Mouse (Mus musculus): ENCODE measurements around the gene Cited4. TPM values are rescaled to one million over a fixed set of nuclear protein-coding genes. Genes with fewer than 3 reads are reported as not detected.
A peak's percentile ranks its signal among the peaks of the same experiment; 100 is the strongest.

The Cited4 gene
- polyA plus RNA-seq, 1 experiment from 2014 or later: 2.4 TPM

DNA sequence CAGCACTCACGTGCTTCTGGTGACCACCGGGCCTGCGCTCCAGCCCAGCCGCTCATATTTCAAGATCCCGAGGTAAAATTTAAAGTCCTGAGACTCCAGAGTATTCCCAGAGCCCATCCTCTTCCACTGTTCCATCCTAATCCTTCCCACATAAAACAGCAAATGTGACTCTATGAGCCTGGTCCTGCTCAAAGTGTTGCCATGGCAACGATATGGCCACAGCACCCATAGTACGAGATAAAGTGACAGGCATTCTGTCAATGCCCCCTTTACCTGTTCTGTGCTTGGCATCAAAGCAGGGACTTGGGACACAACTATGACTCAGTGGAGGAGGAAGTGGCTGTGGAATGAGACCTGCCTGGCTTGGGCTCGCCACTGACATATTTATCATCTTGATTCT lies 10.5 kb upstream of the Cited4 start:
- H3K4me1 ChIP-seq (ENCODE audit: control insufficient read depth, insufficient read depth, low read depth, low read length): no peaks in the 10 kb centered on the region

DNA sequence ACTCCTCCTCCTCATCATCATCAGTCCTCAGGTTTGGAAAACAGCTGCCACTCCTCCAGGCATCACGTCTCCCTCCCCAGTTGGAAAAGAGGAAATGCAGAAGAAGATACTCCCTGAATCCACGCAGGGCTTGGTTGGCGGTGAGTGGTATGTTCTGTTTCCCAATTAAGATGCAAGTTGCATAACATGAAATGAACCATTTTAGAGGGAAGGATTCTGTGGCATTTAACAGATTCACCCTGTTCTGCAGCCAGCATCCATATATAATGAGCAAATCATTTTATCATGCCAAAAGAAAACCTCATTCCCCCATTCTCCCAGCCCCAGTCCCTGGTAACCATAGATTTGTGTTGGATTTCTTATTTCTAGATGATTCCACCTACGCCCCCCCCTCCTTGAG lies 5.9 kb upstream of the Cited4 start:
- Histone ChIP-seq H3K9me3 (ENCODE audit: control insufficient read depth, low read length) (peaks cover 2% of the 10 kb centered on the region; the same call in 1 of the 2 replicates), H3K36me3 (ENCODE audit: control insufficient read depth, insufficient read depth, low read length) (no peaks in the 10 kb centered on the region), H3K4me1 (ENCODE audit: control insufficient read depth, insufficient read depth, low read depth, low read length) (no peaks in the 10 kb centered on the region; the same call in 1 of the 2 replicates), H3K27ac (ENCODE audit: low read depth, low read length) (no peak overlapping the region), H3K4me2 (ENCODE audit: low read length) (no peak overlapping the region), H3K9ac (ENCODE audit: low read depth, low read length) (no peak overlapping the region), H3K4me3 (ENCODE audit: low read length) (no peak overlapping the region), H3K27me3 (replicated peaks; ENCODE audit: control insufficient read depth, insufficient read depth, low read length) (0 out of 2 replicates have a peak, but pooled peaks cover 5% of the 10 kb centered on the region)
- WGBS: 64% methylated on average over 4 of the region's 4 CpGs
- ATAC-seq: no peak

More for the DNA sequence above, 10.5 kb upstream of the Cited4 start:
- Histone ChIP-seq H3K36me3 (ENCODE audit: control insufficient read depth, insufficient read depth, low read length) (no peaks in the 10 kb centered on the region), H3K9ac (ENCODE audit: low read depth, low read length) (no peak overlapping the region), H3K27ac (ENCODE audit: low read depth, low read length) (no peak overlapping the region), H3K27me3 (replicated peaks; ENCODE audit: control insufficient read depth, insufficient read depth, low read length) (no peaks in the 10 kb centered on the region), H3K4me3 (ENCODE audit: low read length) (no peak overlapping the region), H3K9me3 (ENCODE audit: control insufficient read depth, low read length) (peaks cover 2% of the 10 kb centered on the region; the same call in 1 of the 2 replicates), H3K4me2 (ENCODE audit: low read length) (no peak overlapping the region)
- ATAC-seq: peak; percentile 69
- 70% methylated on average over 8 of the region's 8 CpGs for WGBS

DNA sequence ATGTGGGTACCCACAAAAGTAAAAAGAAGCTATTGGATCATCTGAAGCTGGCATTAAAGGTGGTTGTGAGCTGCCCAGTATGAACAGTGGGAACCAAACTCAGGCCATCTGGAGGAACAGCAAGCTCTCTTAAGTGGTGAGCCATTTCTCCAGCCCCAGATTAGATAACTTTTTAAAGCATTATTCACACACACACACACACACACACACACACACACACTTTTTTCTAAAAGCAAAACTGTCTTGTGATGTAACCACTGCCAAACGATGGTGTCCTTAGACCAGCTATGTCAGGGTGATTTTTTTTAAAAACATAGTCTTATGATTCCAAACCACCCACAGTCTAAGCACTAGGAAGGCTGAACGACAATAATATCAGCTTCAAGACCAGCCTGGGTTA lies 1.8 kb upstream of the Cited4 start:
- Histone ChIP-seq H3K9ac (ENCODE audit: low read depth, low read length) (no peak overlapping the region), H3K9me3 (ENCODE audit: control insufficient read depth, low read length) (no peaks in the 10 kb centered on the region), H3K4me2 (ENCODE audit: low read length) (no peak overlapping the region), H3K4me3 (ENCODE audit: low read length) (no peak overlapping the region), H3K27ac (ENCODE audit: low read depth, low read length) (no peak overlapping the region), H3K4me1 (ENCODE audit: control insufficient read depth, insufficient read depth, low read depth, low read length) (peaks cover 8% of the 10 kb centered on the region), H3K27me3 (replicated peaks; ENCODE audit: control insufficient read depth, insufficient read depth, low read length) (peaks cover 17% of the 10 kb centered on the region), H3K36me3 (ENCODE audit: control insufficient read depth, insufficient read depth, low read length) (no peaks in the 10 kb centered on the region)
- no peak for ATAC-seq
- 79% methylated on average over 2 of the region's 2 CpGs for WGBS

DNA sequence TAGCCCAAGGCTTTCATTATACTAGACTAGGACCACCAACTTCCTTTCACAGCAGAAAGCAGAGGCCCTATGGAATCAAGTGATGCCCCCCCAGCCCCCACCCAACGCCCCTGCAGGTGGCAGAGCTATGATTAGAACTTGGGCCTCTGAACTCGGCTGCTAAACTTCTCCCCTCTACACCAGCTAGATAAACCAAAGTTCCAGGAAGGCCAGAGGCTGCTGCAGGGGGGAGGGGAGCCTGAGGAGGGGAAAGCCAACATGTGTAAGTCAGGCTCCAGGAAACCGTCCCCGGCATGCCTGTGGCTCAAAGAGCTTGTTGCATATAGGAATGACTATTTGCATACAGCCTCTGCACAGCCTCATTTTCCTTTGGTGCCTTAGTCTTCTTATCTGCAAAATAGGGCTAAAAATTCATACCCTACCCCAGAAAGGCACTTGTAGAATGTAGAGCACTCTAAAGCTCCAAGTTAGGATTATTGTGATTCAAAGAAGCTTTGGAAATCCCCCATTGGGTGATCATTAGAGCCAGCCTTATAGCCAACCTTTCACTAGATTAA lies 1.1 kb upstream of the Cited4 start:
- no peak overlapping the region for H3K4me2 ChIP-seq (ENCODE audit: low read length)
- H3K9ac ChIP-seq (ENCODE audit: low read depth, low read length): no peak overlapping the region
- H3K27me3 ChIP-seq (replicated peaks; ENCODE audit: control insufficient read depth, insufficient read depth, low read length): peaks cover 17% of the 10 kb centered on the region
- H3K4me1 ChIP-seq (ENCODE audit: control insufficient read depth, insufficient read depth, low read depth, low read length): peaks cover 8% of the 10 kb centered on the region
- H3K9me3 ChIP-seq (ENCODE audit: control insufficient read depth, low read length): no peaks in the 10 kb centered on the region
- no peaks in the 10 kb centered on the region for H3K36me3 ChIP-seq (ENCODE audit: control insufficient read depth, insufficient read depth, low read length)
- no peak for ATAC-seq
- H3K27ac ChIP-seq (ENCODE audit: low read depth, low read length): no peak overlapping the region
- no peak overlapping the region for H3K4me3 ChIP-seq (ENCODE audit: low read length)
- WGBS: 35% methylated on average over 4 of the region's 4 CpGs

- no peak for ATAC-seq
- Histone ChIP-seq H3K4me3 (ENCODE audit: low read length) (no peak overlapping the region), H3K4me2 (ENCODE audit: low read length) (no peak overlapping the region; the same call in 1 of the 2 replicates)
Observed at GRCm38 (mm10) chr4:120665782-120666181, 590 bp upstream of the Cited4 start.

GRCm38 (mm10) chr4:120667045-120667501 lies 701 bp downstream of the Cited4 start:
- H3K27ac ChIP-seq (ENCODE audit: low read depth, low read length): no peak overlapping the region
- H3K4me1 ChIP-seq (ENCODE audit: control insufficient read depth, insufficient read depth, low read depth, low read length): peaks cover 8% of the 10 kb centered on the region
- WGBS: under 1% methylated on average over 34 of the region's 50 CpGs

More at GRCm38 (mm10) chr4:120665782-120666181, 590 bp upstream of the Cited4 start:
- 49% methylated on average over 7 of the region's 7 CpGs for WGBS
- no peak overlapping the region for H3K27ac ChIP-seq (ENCODE audit: low read depth, low read length)
- no peaks in the 10 kb centered on the region for H3K36me3 ChIP-seq (ENCODE audit: control insufficient read depth, insufficient read depth, low read length)
- peaks cover 17% of the 10 kb centered on the region for H3K27me3 ChIP-seq (replicated peaks; ENCODE audit: control insufficient read depth, insufficient read depth, low read length)
- H3K9me3 ChIP-seq (ENCODE audit: control insufficient read depth, low read length): no peaks in the 10 kb centered on the region
- no peak overlapping the region for H3K9ac ChIP-seq (ENCODE audit: low read depth, low read length)
- peaks cover 8% of the 10 kb centered on the region for H3K4me1 ChIP-seq (ENCODE audit: control insufficient read depth, insufficient read depth, low read depth, low read length)

GRCm38 (mm10) chr4:120667555-120667954 lies 1.2 kb downstream of the Cited4 start:
- peak overlapping the region; percentile 100 for H3K4me2 ChIP-seq (ENCODE audit: low read length)
- WGBS: 18% methylated on average over 10 of the region's 10 CpGs
- H3K4me1 ChIP-seq (ENCODE audit: control insufficient read depth, insufficient read depth, low read depth, low read length): peaks cover 8% of the 10 kb centered on the region
- H3K36me3 ChIP-seq (ENCODE audit: control insufficient read depth, insufficient read depth, low read length): no peaks in the 10 kb centered on the region
- peak overlapping the region; percentile 61 for H3K4me3 ChIP-seq (ENCODE audit: low read length)
- H3K27ac ChIP-seq (ENCODE audit: low read depth, low read length): no peak overlapping the region
- peak overlapping the region; percentile 69 for H3K9ac ChIP-seq (ENCODE audit: low read depth, low read length)
- H3K9me3 ChIP-seq (ENCODE audit: control insufficient read depth, low read length): no peaks in the 10 kb centered on the region
- peaks cover 17% of the 10 kb centered on the region for H3K27me3 ChIP-seq (replicated peaks; ENCODE audit: control insufficient read depth, insufficient read depth, low read length)
- ATAC-seq: no peak

More at GRCm38 (mm10) chr4:120667045-120667501, 701 bp downstream of the Cited4 start:
- Histone ChIP-seq H3K4me3 (ENCODE audit: low read length) (peak overlapping the region; percentile 61), H3K9ac (ENCODE audit: low read depth, low read length) (peak overlapping the region; percentile 69), H3K9me3 (ENCODE audit: control insufficient read depth, low read length) (no peaks in the 10 kb centered on the region), H3K4me2 (ENCODE audit: low read length) (peak overlapping the region; percentile 100), H3K27me3 (replicated peaks; ENCODE audit: control insufficient read depth, insufficient read depth, low read length) (peaks cover 17% of the 10 kb centered on the region), H3K36me3 (ENCODE audit: control insufficient read depth, insufficient read depth, low read length) (no peaks in the 10 kb centered on the region)
- ATAC-seq: peak; percentile 59

- peaks cover 8% of the 10 kb centered on the region for H3K4me1 ChIP-seq (ENCODE audit: control insufficient read depth, insufficient read depth, low read depth, low read length)
- no peaks in the 10 kb centered on the region for H3K9me3 ChIP-seq (ENCODE audit: control insufficient read depth, low read length)
- H3K36me3 ChIP-seq (ENCODE audit: control insufficient read depth, insufficient read depth, low read length): no peaks in the 10 kb centered on the region
- no peak overlapping the region for H3K9ac ChIP-seq (ENCODE audit: low read depth, low read length)
- WGBS: 95% methylated on average over 4 of the region's 4 CpGs
- H3K4me2 ChIP-seq (ENCODE audit: low read length): no peak overlapping the region
- peaks cover 17% of the 10 kb centered on the region for H3K27me3 ChIP-seq (replicated peaks; ENCODE audit: control insufficient read depth, insufficient read depth, low read length)
- no peak overlapping the region for H3K4me3 ChIP-seq (ENCODE audit: low read length)
- H3K27ac ChIP-seq (ENCODE audit: low read depth, low read length): no peak overlapping the region
- no peak for ATAC-seq
Observed at GRCm38 (mm10) chr4:120668551-120668950, 2.2 kb downstream of the Cited4 start.

- WGBS: 72% methylated on average over 5 of the region's 5 CpGs
- ATAC-seq: no peak
- H3K27me3 ChIP-seq (replicated peaks; ENCODE audit: control insufficient read depth, insufficient read depth, low read length): peaks cover 17% of the 10 kb centered on the region
- H3K27ac ChIP-seq (ENCODE audit: low read depth, low read length): no peak overlapping the region
- no peaks in the 10 kb centered on the region for H3K36me3 ChIP-seq (ENCODE audit: control insufficient read depth, insufficient read depth, low read length)
- no peaks in the 10 kb centered on the region for H3K9me3 ChIP-seq (ENCODE audit: control insufficient read depth, low read length)
- no peak overlapping the region for H3K4me2 ChIP-seq (ENCODE audit: low read length)
- peaks cover 8% of the 10 kb centered on the region for H3K4me1 ChIP-seq (ENCODE audit: control insufficient read depth, insufficient read depth, low read depth, low read length)
- H3K9ac ChIP-seq (ENCODE audit: low read depth, low read length): no peak overlapping the region
- H3K4me3 ChIP-seq (ENCODE audit: low read length): no peak overlapping the region
Observed at GRCm38 (mm10) chr4:120669585-120669984, 3.2 kb downstream of the Cited4 start.
